Mouse (Mus musculus): Measurements from ENCODE around the gene Frmd6.

Gene Frmd6

DNA sequence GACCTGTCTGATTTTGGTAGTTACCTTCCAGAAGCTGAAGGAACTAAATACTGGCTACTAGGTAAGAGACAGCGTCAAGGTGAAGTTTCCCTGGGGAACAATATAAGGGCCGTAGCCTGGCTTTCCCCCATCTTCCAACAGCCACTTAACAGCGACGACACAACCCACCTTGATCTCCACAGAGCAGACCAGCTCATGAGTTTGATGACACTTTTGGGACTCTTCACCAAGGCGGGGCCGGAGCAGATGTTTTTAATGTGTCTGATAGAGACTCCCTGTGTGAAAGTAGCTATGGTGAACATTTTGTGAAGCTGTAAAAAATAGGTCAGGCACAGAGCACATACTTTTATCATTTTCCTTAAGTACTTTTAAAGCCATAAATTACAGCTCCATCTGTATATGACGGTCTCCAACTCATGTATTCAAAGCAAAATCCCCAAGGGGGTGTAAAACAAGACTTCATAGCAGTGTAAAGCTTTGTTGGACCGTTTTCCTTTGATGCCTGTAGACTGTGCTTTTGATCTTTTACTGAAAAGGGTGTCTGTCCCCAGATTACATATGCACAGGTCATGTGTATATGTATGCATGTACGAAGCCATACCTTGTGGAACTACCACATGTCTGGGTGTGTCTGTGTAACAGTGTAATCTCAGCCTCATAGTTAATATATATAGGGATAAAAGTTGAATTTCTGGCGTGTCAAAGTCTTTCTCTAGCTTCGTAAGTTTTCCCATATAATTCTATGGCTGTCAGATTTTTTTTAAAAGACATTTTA is 24.4 kb downstream of the Frmd6 start:
- DNase-seq (ENCODE audit: extremely low spot score, low read depth, low spot score), result no peak

GRCm38 (mm10) chr12:70851342-70851960 is 26.1 kb downstream of the Frmd6 start:
- DNase-seq (ENCODE audit: extremely low spot score, low read depth, low spot score), result no peak

DNA sequence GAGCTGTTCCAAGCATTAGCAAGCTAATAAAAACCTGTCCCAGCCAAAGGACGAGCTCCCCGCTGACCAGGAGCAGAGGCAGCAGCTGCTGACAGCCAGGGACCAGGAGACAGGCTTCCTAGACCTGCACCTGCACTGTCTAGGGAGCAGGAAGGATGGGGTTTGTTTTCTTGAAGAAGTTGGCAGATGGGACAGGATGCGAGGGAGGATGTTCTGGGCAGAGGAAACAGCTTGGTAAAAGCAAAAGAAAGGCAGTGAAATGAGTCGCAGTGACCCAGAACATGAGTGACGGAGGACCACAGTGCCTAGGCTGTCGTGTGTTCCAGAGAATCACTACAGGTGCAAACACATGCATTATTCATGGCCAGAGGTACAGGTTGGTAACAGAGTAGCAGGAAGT is 27.7 kb downstream of the Frmd6 start:
- DNase-seq (ENCODE audit: extremely low spot score, low read depth, low spot score), result no peak

GRCm38 (mm10) chr12:70855678-70856077 is 30.4 kb downstream of the Frmd6 start:
- no peak for DNase-seq (ENCODE audit: extremely low spot score, low read depth, low spot score)

- DNase-seq (ENCODE audit: extremely low spot score, low read depth, low spot score), result no peak
Measured at GRCm38 (mm10) chr12:70856776-70857175, 31.5 kb downstream of the Frmd6 start.

GRCm38 (mm10) chr12:70863281-70863680 is 38.0 kb downstream of the Frmd6 start:
- DNase-seq (ENCODE audit: extremely low spot score, low read depth, low spot score), result no peak

GRCm38 (mm10) chr12:70867780-70868179 is 42.5 kb downstream of the Frmd6 start:
- no peak for DNase-seq (ENCODE audit: extremely low spot score, low read depth, low spot score)

- no peak for DNase-seq (ENCODE audit: extremely low spot score, low read depth, low spot score)
Measured at GRCm38 (mm10) chr12:70868190-70868987, 43.1 kb downstream of the Frmd6 start.

GRCm38 (mm10) chr12:70868988-70869291 is 43.6 kb downstream of the Frmd6 start:
- no peak for DNase-seq (ENCODE audit: extremely low spot score, low read depth, low spot score)

- no peak for DNase-seq (ENCODE audit: extremely low spot score, low read depth, low spot score)
Measured at GRCm38 (mm10) chr12:70873544-70873943, 48.2 kb downstream of the Frmd6 start.

DNA sequence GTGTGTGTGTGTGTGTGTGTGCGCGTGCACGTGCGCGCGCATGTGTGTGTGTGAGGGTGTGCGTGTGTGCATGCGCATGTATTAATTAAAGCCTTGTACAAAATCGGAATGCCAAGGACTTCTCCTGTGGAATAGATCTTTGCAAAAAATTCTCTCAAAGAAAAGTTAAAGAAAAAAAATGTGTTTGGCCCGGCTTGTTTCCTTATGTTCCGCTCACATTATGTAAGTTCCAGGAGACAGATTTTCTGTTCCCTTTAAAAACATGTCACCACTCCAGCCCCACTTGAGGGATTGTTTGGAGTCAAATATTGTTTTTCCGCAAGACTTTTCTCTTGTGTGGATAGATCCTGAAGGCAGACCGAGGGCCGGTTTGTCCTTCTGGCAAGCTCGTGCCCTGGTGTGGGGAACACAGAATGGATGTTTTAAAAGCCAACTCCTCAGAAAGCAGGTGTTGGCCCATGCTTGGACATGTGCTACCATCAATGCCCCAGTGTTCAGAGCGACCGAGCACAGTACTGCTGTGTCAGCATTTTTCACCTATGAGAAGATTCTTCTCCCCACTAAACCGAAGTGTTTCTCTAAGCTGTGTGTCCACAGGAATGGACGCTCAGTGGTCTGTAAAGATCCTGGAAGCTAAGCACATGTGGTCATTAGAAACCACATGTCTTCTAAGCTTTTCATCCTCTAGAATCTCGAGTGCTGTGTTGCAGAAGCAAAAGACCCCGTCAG is 51.1 kb downstream of the Frmd6 start:
- no peak for DNase-seq (ENCODE audit: extremely low spot score, low read depth, low spot score)

DNA sequence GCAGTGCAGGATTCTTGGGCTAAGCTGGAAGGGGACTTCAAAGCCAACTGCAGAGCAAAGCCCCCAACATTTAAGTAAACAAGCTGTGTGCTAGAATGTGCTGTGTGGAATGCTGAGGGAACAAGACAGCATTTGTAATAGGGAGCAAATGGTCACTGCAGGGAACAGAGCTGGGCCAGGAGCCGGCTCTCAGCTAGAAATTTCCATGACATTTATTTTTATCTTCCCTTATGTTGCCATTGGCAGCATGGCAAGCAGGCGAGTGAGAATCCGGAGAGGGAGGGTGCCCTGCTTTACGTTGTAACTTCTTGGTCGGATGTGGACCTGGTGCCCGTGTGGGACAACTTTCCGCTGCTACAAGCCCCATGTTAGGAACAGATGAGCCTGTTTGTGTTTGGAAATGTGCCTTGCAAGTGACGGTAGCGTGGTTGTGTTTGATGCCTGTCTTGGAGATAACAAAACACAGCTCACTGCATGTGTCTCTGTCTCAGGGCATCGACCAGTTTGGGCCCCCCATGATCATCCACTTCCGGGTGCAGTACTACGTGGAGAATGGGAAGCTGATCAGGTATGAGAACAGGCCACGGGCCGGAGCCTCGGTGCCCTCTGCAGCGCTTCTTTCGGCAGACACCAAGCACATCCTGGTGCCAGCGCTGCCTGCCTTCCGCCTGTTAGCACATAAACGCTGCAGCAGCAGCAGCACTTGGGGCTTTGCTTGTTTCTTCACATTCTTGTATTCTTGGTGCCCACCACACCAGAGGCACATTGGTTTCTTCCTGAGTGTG is 52.8 kb downstream of the Frmd6 start:
- no peak for DNase-seq (ENCODE audit: extremely low spot score, low read depth, low spot score)

DNA sequence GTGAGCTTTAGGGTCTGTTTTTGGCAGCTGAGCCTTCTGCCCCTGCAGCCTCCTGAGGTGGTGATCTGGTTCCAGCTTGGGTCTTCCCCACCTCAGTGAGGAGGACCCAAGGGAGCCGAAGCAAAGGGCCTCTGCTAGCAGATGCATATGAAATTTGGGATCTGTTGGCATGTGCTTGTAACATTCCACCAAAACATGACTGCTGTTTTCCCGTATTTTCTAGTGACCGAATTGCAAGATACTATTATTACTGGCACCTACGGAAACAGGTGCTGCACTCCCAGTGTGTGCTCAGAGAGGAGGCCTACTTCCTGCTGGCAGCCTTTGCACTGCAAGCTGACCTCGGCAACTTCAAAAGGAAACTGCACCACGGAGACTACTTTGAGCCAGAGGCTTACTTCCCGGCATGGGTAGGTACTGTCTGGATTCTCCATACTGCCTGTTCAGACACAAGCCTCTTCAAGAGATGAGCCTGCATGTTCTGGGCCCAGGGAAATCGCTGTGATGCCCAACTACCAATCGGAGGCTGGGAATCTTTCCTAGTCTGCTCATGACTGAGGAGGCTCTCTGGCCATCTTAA is 55.2 kb downstream of the Frmd6 start:
- no peak for DNase-seq (ENCODE audit: extremely low spot score, low read depth, low spot score)

DNA sequence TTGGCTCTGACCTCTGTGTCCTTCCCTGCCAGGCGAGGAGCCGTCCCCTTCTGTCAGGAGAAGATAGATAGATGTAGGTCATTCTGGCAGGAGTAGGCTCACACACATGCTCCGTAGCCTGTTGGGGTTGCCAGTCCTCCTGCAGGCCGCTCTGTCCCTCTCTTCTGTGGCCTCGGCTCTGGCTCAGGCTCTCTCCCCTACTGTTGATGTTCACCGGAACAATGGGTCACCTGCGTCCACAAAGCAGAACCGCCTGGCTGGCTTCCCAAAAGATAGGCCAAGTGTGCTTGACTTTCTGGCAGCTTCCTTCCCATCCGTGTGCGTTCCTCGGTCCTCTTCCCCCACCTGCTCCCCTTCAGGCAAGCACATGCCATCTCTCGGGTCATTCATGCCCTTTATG is 56.0 kb downstream of the Frmd6 start:
- no peak for DNase-seq (ENCODE audit: extremely low spot score, low read depth, low spot score)

DNA sequence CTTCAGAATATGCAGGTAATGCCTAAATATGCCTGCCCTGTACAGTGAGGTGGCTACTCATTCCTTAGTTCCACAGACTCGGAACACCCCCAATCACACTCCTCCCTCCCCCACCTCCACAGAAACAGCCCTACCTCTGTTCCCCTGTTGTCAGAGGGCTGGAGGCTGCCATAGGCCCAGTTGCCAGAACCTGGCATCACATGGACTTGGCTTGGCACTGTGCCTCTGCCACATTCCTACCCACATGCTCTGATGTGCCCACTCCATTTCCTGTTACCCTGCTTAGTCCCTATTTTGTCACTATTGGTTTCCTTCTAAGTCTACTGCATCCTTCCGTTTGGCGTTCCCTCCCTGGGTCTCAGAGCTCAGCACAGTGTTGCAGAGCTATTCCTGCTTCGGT is 56.5 kb downstream of the Frmd6 start:
- no peak for DNase-seq (ENCODE audit: extremely low spot score, low read depth, low spot score)

- DNase-seq (ENCODE audit: extremely low spot score, low read depth, low spot score), result no peak
Measured at GRCm38 (mm10) chr12:70883141-70883540, 57.8 kb downstream of the Frmd6 start.

DNA sequence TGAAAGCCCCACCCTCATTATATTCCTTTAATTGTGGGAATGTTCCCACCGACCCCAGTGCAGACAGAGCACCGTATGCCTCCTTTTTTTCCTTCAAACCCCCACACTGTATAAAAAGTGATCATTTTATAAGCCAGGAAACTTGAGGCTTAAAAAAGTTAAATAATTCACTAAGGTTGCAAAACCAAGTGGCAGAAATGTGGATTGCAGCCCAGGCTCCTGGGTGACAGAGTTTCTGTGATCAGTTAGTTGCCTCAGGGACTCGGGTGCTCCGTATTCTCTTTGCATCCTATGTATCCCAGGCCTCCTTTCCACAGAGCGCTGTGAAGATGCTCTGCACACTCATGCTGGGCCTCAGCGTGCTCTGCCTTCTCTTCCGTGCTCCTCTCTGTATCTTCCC is 58.8 kb downstream of the Frmd6 start:
- DNase-seq (ENCODE audit: extremely low spot score, low read depth, low spot score), result no peak

- DNase-seq (ENCODE audit: extremely low spot score, low read depth, low spot score), result no peak
Measured at GRCm38 (mm10) chr12:70884973-70885372, 59.7 kb downstream of the Frmd6 start.

- no peak for DNase-seq (ENCODE audit: extremely low spot score, low read depth, low spot score)
Measured at GRCm38 (mm10) chr12:70885576-70885975, 60.3 kb downstream of the Frmd6 start.

- no peak for DNase-seq (ENCODE audit: extremely low spot score, low read depth, low spot score)
Measured at GRCm38 (mm10) chr12:70890405-70890804, 65.1 kb downstream of the Frmd6 start.
